Mouse (Mus musculus): ENCODE measurements around the gene Mapk7. TPM values are rescaled to one million over a fixed set of nuclear protein-coding genes. Genes with fewer than 3 reads are reported as not detected.

Mapk7 gene
- 16.7 and 20.3 TPM in 2 replicates for total RNA-seq (2017)

- peak; percentile 85 for ATAC-seq (replicated peaks; ENCODE audit: low read depth, poor library complexity, severe bottlenecking)
Measured at GRCm38 (mm10) chr11:61494129-61494997, at the start of gene Mapk7. Gene Mapk7 (minus strand): TSS chr11:61494406.

- ATAC-seq (replicated peaks; ENCODE audit: low read depth, poor library complexity, severe bottlenecking) = no peak
Measured at GRCm38 (mm10) chr11:61541106-61541505, 46.9 kb upstream of the Mapk7 start.

GRCm38 (mm10) chr11:61540642-61541041 is 46.4 kb upstream of the Mapk7 start:
- ATAC-seq (replicated peaks; ENCODE audit: low read depth, poor library complexity, severe bottlenecking) = no peak

GRCm38 (mm10) chr11:61537362-61537761 is 43.2 kb upstream of the Mapk7 start:
- no peak for ATAC-seq (replicated peaks; ENCODE audit: low read depth, poor library complexity, severe bottlenecking)

- ATAC-seq (replicated peaks; ENCODE audit: low read depth, poor library complexity, severe bottlenecking) = no peak
Measured at GRCm38 (mm10) chr11:61536952-61537351, 42.7 kb upstream of the Mapk7 start.

GRCm38 (mm10) chr11:61535530-61535929 is 41.3 kb upstream of the Mapk7 start:
- ATAC-seq (replicated peaks; ENCODE audit: low read depth, poor library complexity, severe bottlenecking) = no peak

- no peak for ATAC-seq (replicated peaks; ENCODE audit: low read depth, poor library complexity, severe bottlenecking)
Measured at GRCm38 (mm10) chr11:61533571-61533970, 39.4 kb upstream of the Mapk7 start.

- ATAC-seq (replicated peaks; ENCODE audit: low read depth, poor library complexity, severe bottlenecking) = no peak
Measured at GRCm38 (mm10) chr11:61532820-61533219, 38.6 kb upstream of the Mapk7 start.

GRCm38 (mm10) chr11:61529268-61529713 is 35.1 kb upstream of the Mapk7 start:
- ATAC-seq (replicated peaks; ENCODE audit: low read depth, poor library complexity, severe bottlenecking) = peak; percentile 56; the same call in 1 of the 2 replicates

- no peak for ATAC-seq (replicated peaks; ENCODE audit: low read depth, poor library complexity, severe bottlenecking)
Measured at GRCm38 (mm10) chr11:61526872-61527271, 32.7 kb upstream of the Mapk7 start.

GRCm38 (mm10) chr11:61519484-61520107 is 25.4 kb upstream of the Mapk7 start:
- ATAC-seq (replicated peaks; ENCODE audit: low read depth, poor library complexity, severe bottlenecking) = no peak

- no peak for ATAC-seq (replicated peaks; ENCODE audit: low read depth, poor library complexity, severe bottlenecking)
Measured at GRCm38 (mm10) chr11:61518871-61519270, 24.7 kb upstream of the Mapk7 start.

- ATAC-seq (replicated peaks; ENCODE audit: low read depth, poor library complexity, severe bottlenecking) = no peak
Measured at GRCm38 (mm10) chr11:61517971-61518370, 23.8 kb upstream of the Mapk7 start.

GRCm38 (mm10) chr11:61514953-61515352 is 20.7 kb upstream of the Mapk7 start:
- peak; percentile 42; the same call in 1 of the 2 replicates for ATAC-seq (replicated peaks; ENCODE audit: low read depth, poor library complexity, severe bottlenecking)

GRCm38 (mm10) chr11:61504713-61505257 is 10.6 kb upstream of the Mapk7 start, which contains the start of gene B9d1:
Gene B9d1 (plus strand): TSS chr11:61505144.
- ATAC-seq (replicated peaks; ENCODE audit: low read depth, poor library complexity, severe bottlenecking) = peak; percentile 88

GRCm38 (mm10) chr11:61503933-61504332 is 9.7 kb upstream of the Mapk7 start:
- ATAC-seq (replicated peaks; ENCODE audit: low read depth, poor library complexity, severe bottlenecking) = no peak

- peak; percentile 31 for ATAC-seq (replicated peaks; ENCODE audit: low read depth, poor library complexity, severe bottlenecking)
Measured at GRCm38 (mm10) chr11:61498736-61499504, 4.7 kb upstream of the Mapk7 start.

GRCm38 (mm10) chr11:61497490-61497889 is 3.3 kb upstream of the Mapk7 start:
- no peak for ATAC-seq (replicated peaks; ENCODE audit: low read depth, poor library complexity, severe bottlenecking)

- no peak for ATAC-seq (replicated peaks; ENCODE audit: low read depth, poor library complexity, severe bottlenecking)
Measured at GRCm38 (mm10) chr11:61495528-61495927, 1.3 kb upstream of the Mapk7 start.

GRCm38 (mm10) chr11:61493525-61494128 is 579 bp downstream of the Mapk7 start:
- peak; percentile 46 for ATAC-seq (replicated peaks; ENCODE audit: low read depth, poor library complexity, severe bottlenecking)
